Mouse (Mus musculus): ENCODE data around the gene Dyrk1a.

The Dyrk1a gene

DNA sequence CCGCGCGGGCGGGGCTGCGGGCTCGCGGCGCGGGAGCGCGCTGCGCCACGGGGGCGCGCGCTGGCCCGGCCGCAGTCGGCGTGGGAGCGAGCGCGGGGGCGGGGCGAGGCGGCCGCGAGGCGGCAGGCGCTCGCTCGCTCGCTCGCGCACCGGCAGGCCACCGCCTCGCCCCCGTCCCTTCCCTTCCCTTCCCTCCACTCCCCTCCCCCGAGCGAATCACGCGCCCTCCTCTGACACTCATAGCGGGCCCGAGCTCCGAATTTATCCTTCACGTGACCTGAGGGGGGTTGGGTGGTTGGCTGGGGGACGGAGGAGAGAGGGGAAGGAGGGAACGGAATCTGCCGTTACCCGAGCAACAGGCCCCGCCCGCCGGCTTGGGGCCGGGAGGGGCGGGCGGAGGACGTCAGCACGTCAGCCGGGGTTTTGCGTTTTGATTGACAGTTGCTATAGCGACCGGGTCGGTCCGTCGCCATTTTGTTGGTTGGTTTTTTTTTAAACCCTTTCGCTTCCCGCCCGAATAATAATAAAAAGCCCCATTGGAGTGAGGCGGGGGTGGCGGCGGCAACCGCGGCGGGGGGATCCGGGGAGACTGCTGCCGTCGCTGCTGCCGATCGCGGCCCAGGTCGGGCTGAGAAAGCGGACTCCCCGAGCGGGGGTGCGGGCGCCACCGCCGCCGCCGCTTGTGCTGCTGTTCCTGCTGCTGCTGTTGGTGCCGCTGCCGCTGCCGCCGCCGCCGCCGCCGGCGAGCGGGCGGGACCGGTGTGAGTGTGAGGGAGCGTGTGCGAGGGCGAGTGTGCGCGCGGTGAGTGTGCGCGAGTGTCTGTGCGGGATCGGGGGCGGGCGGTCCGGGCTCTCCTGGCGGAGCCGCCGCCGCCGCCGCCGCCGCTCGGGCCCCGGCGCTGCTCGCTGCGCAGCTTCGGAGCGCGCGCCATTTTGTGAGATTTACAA lies at the start of gene Dyrk1a:
Dyrk1a (plus strand) TSS at position 782 of the 948 bp plus-strand sequence.
- DNase-seq (ENCODE audit: low read depth), result peak; percentile 100

- DNase-seq (ENCODE audit: low read depth), result peak; percentile 13
Observed at GRCm38 (mm10) chr16:94523594-94524377, 46.0 kb upstream of the Dyrk1a start.

DNA sequence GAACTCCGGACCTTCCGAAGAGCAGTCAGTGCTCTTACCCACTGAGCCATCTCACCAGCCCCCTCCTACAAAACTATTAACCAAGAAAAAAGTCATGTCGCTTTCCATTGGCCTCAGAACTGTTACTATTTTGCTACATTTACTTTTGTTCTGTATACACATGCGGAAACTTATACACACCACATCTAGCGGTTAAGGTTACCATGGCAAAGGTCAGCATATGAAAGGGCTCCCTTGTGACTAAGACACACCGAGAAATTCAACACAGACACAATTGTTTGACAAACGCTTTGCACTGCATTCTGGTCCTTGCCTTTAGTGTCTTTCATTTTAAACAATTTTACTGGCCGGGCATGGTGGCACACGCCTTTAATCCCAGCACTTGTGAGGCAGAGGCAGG lies 45.1 kb upstream of the Dyrk1a start:
- DNase-seq (ENCODE audit: low read depth), result peak; percentile 76

- DNase-seq (ENCODE audit: low read depth), result no peak
Observed at GRCm38 (mm10) chr16:94525955-94526343, 43.9 kb upstream of the Dyrk1a start.

GRCm38 (mm10) chr16:94526344-94527151 lies 43.3 kb upstream of the Dyrk1a start, which contains the start of gene Vps26c:
Gene Vps26c, minus strand, starts transcription at chr16:94526830.
- DNase-seq (ENCODE audit: low read depth), result peak; percentile 99

DNA sequence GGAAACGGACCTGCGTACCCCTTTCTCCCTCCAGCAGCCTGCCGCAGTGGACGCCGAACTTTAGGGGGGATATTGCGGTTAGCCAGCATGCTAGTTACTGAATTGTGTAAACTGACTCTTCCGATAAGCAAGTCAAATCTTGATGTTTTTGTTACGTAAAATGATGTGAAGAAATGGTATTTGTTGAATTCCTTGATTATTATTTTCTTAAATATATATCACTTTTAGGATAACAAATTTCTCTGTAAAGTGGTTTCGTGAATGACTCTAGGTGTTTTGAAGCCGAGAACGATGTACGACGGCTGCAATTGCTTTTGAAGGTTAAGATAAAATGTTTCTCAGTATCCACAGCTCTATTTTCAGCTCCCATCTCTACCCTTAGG lies 42.7 kb upstream of the Dyrk1a start:
- DNase-seq (ENCODE audit: low read depth), result no peak

DNA sequence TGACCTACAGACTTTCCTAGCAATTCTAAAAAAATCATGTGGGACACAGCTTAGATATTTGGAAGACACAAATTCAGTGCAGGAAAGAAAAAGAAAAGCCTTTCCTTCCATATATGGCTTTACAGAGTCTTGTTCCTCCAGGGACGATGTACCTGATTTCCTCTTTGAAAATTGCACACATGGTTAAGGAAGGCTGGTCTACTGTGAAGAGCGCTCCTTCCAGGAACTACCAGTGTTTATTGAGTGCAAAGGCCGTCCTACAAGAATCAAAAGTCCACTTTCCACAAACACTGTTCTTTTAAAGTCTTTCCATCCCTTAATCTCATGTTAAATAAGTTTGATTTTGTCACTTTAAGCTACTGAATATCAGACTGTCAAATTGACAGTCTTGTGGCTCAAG lies 42.3 kb upstream of the Dyrk1a start:
- peak; percentile 50 for DNase-seq (ENCODE audit: low read depth)

DNA sequence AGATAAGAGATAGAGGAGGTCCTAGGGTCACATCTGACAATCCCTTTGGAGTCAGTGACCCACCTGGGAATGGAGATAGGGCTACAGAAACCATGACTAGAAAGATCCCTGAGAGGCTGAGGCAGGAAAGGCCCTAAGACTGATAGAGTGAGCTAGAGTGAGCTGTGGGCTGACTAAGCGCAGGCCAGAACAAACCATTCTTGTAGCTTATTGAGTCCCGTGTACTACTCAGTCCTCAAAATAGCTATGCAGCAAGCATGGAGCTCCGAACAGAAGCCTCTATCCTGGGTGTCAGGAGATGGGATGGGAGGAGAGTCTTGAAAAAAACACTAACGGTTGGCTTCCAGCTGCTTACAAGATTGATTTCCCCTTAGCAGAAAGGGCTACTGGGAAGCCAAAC lies 38.5 kb upstream of the Dyrk1a start:
- no peak for DNase-seq (ENCODE audit: low read depth)

DNA sequence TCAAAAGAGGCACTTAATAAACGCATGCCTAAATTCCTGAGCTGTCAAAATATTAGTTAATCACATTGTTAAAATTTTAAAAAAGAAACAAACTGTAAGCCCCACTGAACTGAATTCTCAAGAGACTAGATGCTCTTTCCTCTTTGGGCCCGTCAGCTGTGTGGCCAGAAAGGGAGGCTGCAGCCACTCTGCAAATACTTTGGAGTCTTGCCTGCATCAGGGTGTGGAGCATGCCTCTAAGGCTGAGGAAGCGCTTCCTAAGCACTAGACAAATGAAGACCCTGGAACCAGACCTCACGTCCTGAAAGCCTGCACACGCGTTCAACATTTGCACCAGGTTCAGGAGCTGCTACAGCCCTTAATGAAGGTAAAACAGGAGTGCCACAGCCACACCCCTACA lies 36.1 kb upstream of the Dyrk1a start:
- DNase-seq (ENCODE audit: low read depth), result no peak

DNA sequence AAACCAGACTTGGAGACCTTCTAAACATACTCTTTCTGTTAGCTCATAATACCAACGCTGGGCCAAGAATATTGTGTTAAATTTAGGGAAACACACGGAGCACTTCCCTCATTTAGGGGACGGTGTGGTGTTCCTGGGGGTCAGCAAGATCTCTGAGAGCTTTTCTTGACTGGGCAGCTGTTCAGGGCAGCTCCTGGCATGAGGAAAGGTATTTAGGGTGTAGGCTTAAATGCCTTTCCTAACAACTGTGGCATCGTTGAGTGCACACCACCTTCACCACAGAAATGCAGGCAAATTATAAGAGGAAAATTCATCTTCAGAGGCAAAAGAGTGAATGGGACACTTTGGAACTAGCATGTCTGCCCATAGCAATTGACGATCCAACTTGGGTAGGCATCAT lies 34.1 kb upstream of the Dyrk1a start:
- DNase-seq (ENCODE audit: low read depth), result no peak

GRCm38 (mm10) chr16:94536417-94537158 lies 33.2 kb upstream of the Dyrk1a start:
- no peak for DNase-seq (ENCODE audit: low read depth)

DNA sequence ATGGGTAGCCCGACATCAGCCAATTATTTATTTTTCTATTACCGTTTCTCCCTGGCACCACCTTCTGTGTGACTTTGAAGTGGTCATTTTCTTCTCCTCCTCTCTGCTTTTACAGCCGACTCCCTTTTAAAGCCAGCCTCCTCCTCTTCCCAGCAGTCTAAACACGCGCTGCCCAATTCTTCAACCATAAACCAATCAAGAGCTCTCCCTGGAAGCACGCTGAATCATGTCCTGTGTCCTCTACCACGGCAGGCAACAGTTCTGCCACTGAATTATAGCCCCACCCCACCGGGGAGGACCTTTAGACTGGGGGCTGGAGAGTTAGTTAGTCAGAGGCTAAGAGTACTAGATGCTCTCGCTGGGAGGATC lies 32.7 kb upstream of the Dyrk1a start:
- DNase-seq (ENCODE audit: low read depth), result no peak

- DNase-seq (ENCODE audit: low read depth), result no peak
Observed at GRCm38 (mm10) chr16:94540140-94540539, 29.7 kb upstream of the Dyrk1a start.

GRCm38 (mm10) chr16:94542898-94543297 lies 26.9 kb upstream of the Dyrk1a start:
- DNase-seq (ENCODE audit: low read depth), result no peak

DNA sequence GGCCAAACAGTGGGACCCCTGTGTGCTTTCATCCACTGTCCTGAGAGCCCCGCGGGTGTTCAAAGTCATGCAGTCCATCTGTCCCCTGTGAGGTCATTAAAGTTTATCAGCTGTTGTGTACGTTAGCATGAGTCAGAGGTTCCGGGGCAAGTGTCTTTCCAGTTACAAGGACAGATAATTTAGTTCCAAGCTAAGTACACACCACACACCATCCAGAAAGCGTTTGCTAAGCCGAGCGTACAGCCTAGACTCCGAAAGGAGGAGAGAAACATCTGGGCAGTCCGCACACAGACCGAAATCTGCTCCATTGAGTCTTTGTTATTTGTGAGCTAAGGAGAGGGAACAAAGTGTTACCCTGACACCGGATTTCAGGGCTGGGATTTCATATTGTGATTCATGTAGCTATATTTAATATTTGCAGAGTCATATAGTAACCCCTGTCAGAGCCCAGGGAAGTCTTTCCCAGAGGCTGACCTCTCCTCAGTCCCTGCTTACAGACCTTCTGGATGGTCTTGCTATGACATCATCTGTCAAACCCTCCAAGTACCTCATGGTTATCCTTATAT lies 25.2 kb upstream of the Dyrk1a start:
- no peak for DNase-seq (ENCODE audit: low read depth)

- DNase-seq (ENCODE audit: low read depth), result no peak
Observed at GRCm38 (mm10) chr16:94545781-94546562, 23.8 kb upstream of the Dyrk1a start.

DNA sequence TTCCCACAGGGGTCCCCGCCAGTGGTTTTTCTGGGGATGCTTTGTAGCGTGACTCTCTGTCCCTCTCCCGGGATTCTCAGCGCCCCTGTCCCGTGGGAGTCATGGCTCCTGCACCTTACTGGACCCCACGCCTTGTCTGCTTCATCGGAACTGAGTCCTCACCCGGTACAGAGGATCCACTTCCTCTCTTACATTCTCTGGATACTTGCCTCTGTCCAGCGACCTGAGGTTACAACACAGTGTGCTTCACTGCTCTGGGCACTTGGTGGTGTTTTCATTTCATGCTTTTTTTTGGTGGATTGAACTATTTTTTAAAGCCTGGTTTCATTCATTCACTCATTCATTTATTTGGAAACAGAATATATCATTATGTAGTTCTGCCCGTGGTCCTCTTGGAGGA lies 20.0 kb upstream of the Dyrk1a start:
- no peak for DNase-seq (ENCODE audit: low read depth)

DNA sequence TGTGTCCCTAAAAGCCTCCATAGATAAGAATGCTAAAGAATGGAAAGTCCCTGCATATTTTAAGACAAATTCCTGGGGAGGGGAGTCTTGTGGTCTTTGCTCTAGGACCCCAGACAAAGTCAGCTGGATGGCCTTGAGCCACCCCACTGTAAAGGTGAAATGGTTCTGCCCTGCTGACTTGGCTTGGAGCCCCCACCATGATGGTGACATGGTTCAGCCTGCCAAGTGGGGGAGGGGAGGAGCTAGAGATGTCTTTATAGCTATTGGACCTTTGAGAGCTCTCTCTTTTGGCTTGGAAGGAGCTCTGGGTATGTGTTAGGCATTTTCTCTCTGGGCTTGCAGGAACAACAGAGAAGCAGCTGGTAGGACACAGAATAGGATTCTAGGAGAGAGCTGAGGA lies 17.9 kb upstream of the Dyrk1a start:
- DNase-seq (ENCODE audit: low read depth), result no peak

DNA sequence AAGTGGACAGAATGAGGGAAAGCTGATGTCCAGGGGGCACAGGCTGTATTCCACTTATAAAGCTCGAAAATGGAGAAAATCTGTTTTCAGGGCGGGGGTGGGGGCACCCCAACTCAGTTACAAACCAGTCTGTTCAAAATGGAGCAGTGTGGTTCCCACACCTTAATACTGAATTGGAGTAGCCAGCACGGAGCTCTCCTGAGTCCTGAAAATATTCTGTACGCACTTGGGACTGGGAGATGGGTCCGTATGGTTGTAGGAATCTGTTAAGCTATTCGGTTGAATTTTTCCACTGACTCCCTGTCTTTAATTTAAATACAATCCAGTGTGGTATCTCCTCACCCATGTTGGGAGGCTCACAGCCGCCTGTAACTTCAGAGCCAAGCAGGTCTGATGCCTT lies 14.5 kb upstream of the Dyrk1a start:
- no peak for DNase-seq (ENCODE audit: low read depth)

- DNase-seq (ENCODE audit: low read depth), result no peak
Observed at GRCm38 (mm10) chr16:94556228-94556627, 13.6 kb upstream of the Dyrk1a start.
